Mouse (Mus musculus) neural tube, embryonic 12.5 days (tissue): ENCODE results near the gene Hip1r. TPM values are rescaled to one million over a fixed set of nuclear protein-coding genes. Genes with fewer than 3 reads are reported as not detected.
A peak's percentile ranks its signal among the peaks of the same experiment; 100 is the strongest.

Experiments used
- ATAC-seq: fragments of 200-750 bp; cut with Nextera tagmentation; 2 replicates; pipeline ENCODE4 v1.8.0; 2017; ENCODE audit warnings: low read depth, mild to moderate bottlenecking, moderate TSS enrichment, moderate library complexity; ENCODE audit not compliant: low FRiP score
- H3K27ac ChIP-seq: fragments of 300-500 bp; sonication (generic); 2 replicates; pipeline ENCODE4 v1.5.1; 2016
- H3K27me3 ChIP-seq: fragments of 300-500 bp; sonication (generic); replicated peaks from 2 replicates; pipeline ENCODE4 v1.6.1; 2016; ENCODE audit warnings: mild to moderate bottlenecking
- H3K36me3 ChIP-seq: fragments of 300-500 bp; sonication (generic); 2 replicates; pipeline ENCODE4 v1.6.1; 2016; ENCODE audit warnings: mild to moderate bottlenecking
- H3K4me1 ChIP-seq: fragments of 300-500 bp; sonication (generic); 2 replicates; pipeline ENCODE4 v1.6.1; 2016
- H3K4me2 ChIP-seq: fragments of 300-500 bp; sonication (generic); replicated peaks from 2 replicates; pipeline ENCODE4 v1.6.1; 2016; ENCODE audit warnings: mild to moderate bottlenecking
- H3K4me3 ChIP-seq: fragments of 300-500 bp; sonication (generic); 2 replicates; pipeline ENCODE4 v1.5.1; 2016
- H3K9ac ChIP-seq: fragments of 300-500 bp; sonication (generic); 2 replicates; pipeline ENCODE4 v1.6.1; 2016; ENCODE audit warnings: mild to moderate bottlenecking
- H3K9me3 ChIP-seq: fragments of 300-500 bp; sonication (generic); 2 replicates; pipeline ENCODE4 v1.6.1; 2016; ENCODE audit warnings: mild to moderate bottlenecking
- WGBS: fragments of 180-500 bp; shearing (Covaris S2); methylation state at CpG from one replicate; pipeline ENCODE4 v1.1.7; 2016; 5-methylcytosine and 5-hydroxymethylcytosine counted together
- polyA plus RNA-seq: library from polyadenylated mRNA; unstranded; fragments of >200 nt; fragmentation: Nextera tagmentation; extraction: Ambion mirVana; gene quantifications from 2 replicates; pipeline ENCODE4 v1.2.1, GENCODE M21; 2016

Gene Hip1r
- polyA plus RNA-seq, 1 experiment from 2014 or later: 12.6 TPM

DNA sequence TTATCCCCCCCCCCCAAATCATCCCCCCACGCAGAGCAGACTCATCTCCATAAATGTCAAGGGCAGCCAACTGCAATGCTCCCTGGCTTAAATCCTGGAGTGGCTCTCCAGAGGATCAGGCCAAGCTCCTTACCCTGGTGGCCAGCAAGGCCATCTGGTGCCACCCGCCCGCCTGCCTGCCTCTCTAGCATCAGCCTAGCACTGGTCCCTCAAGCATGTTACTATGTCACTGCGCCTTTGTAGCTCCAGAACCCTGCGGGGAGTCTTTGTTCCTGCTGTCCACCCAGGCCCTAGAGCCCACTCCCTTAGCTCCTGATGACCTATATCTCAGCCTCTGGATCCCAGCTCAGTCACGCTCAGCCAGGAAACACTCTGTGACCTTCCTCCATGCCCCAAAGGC, 51.2 kb downstream of the Hip1r start:
- H3K4me2 ChIP-seq: no peak overlapping the region; the same call in 1 of the 2 replicates
- H3K4me1 ChIP-seq: peaks cover 72% of the 10 kb centered on the region
- H3K27ac ChIP-seq: no peak overlapping the region
- WGBS: 54% methylated on average over 6 of the region's 6 CpGs
- no peak overlapping the region for H3K4me3 ChIP-seq
- no peak for ATAC-seq
- no peaks in the 10 kb centered on the region for H3K9me3 ChIP-seq
- peaks cover 10% of the 10 kb centered on the region; the same call in 1 of the 2 replicates for H3K36me3 ChIP-seq
- H3K27me3 ChIP-seq: no peaks in the 10 kb centered on the region
- 0 out of 2 replicates have a peak overlapping the region, but pooled peaks have one; percentile 5 for H3K9ac ChIP-seq

DNA sequence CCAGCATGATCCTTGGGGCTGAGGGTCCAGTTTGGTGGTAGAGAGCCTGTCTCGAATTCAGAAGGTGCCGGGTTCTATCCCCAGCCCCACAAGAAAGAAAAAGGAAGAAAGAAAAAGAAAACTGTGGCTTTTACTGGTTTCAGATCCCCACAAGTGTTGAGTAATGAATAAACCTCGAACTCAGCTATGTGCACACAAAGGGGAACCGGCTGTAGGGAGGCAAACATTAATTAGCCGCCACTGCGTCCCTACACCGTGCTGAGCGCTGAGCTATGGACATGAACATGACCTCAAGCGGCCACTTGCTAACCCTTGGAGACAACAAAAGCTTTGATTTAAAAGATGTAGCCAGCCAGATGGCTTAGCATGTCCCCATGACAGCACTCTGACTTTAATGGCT, 51.7 kb downstream of the Hip1r start:
- no peaks in the 10 kb centered on the region for H3K9me3 ChIP-seq
- ATAC-seq: no peak
- no peak overlapping the region for H3K4me3 ChIP-seq
- peaks cover 10% of the 10 kb centered on the region; the same call in 1 of the 2 replicates for H3K36me3 ChIP-seq
- H3K4me1 ChIP-seq: peaks cover 72% of the 10 kb centered on the region
- H3K4me2 ChIP-seq: no peak overlapping the region
- H3K27me3 ChIP-seq: no peaks in the 10 kb centered on the region
- no peak overlapping the region for H3K27ac ChIP-seq
- 0 out of 2 replicates have a peak overlapping the region, but pooled peaks have one; percentile 5 for H3K9ac ChIP-seq
- 48% methylated on average over 9 of the region's 9 CpGs for WGBS

DNA sequence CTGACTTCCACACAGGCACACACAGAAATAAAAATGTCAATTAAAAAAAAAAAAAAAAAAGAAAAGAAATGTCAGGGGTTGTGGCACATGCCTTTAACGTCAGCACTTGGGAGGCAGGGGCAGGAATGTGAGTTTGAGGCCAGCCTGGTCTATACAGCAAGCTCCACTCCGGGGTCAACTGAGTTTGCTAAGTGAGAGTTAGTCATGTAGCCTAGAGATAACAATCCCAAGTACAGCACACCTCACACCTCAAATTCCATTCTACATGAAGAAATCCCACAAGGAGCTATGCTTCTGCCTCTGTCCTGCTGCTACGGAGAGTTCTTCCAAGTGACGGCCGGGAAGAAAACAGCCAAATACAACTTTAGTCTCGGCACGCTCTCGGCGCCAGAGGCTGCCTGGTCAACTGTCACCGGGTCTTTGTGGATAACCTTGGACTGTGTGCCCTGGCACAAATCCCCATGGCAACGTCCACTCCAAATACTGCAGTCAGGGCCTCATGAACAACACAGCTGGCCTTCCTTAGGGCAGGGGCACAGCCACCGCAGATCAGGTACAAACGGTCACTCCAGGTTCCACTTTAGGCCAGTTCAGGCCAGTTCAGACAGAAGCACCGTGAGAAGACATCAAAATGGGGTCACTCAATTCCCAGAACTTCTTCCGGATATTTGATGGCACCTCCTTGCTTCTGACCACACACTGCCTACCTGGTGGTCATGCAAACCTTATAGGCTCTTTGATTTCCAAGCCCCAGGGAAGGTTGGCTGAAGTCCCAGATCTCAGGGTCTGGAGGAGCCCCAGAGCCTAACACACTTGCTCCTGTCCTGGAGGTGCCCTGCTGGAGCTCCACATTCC, 52.4 kb downstream of the Hip1r start:
- Histone ChIP-seq H3K9ac (no peak overlapping the region), H3K27me3 (no peaks in the 10 kb centered on the region), H3K4me2 (0 out of 2 replicates have a peak overlapping the region, but pooled peaks have one; percentile 3), H3K4me1 (peaks cover 74% of the 10 kb centered on the region), H3K36me3 (peaks cover 10% of the 10 kb centered on the region; the same call in 1 of the 2 replicates), H3K9me3 (no peaks in the 10 kb centered on the region), H3K4me3 (no peak overlapping the region), H3K27ac (no peak overlapping the region)
- no peak for ATAC-seq
- WGBS: 88% methylated on average over 15 of the region's 15 CpGs

DNA sequence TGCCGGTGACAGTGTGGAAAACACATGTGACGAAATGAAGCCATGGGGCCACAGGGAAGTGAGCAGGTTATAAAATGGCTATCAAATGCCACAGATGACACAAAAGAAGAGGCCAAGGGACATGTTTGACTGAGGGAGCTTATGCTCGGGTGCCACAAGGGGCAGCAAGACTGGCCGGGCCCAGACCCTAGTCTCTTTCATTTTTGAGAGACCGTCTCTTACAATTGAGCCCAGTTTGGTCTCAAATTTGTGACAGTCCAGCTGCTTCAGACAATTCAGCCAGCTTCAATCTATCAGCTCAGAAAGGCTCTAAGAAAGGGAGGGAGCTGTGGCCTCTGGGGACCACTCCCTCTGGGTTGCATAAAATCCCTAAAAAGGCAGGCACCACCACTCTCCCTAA, 53.1 kb downstream of the Hip1r start:
- H3K4me3 ChIP-seq: no peak overlapping the region
- peaks cover 6% of the 10 kb centered on the region; the same call in 1 of the 2 replicates for H3K36me3 ChIP-seq
- H3K27ac ChIP-seq: no peak overlapping the region
- no peak overlapping the region for H3K4me2 ChIP-seq
- 57% methylated on average over 5 of the region's 5 CpGs for WGBS
- no peaks in the 10 kb centered on the region for H3K9me3 ChIP-seq
- no peaks in the 10 kb centered on the region for H3K27me3 ChIP-seq
- H3K9ac ChIP-seq: no peak overlapping the region
- peaks cover 74% of the 10 kb centered on the region for H3K4me1 ChIP-seq
- no peak for ATAC-seq

DNA sequence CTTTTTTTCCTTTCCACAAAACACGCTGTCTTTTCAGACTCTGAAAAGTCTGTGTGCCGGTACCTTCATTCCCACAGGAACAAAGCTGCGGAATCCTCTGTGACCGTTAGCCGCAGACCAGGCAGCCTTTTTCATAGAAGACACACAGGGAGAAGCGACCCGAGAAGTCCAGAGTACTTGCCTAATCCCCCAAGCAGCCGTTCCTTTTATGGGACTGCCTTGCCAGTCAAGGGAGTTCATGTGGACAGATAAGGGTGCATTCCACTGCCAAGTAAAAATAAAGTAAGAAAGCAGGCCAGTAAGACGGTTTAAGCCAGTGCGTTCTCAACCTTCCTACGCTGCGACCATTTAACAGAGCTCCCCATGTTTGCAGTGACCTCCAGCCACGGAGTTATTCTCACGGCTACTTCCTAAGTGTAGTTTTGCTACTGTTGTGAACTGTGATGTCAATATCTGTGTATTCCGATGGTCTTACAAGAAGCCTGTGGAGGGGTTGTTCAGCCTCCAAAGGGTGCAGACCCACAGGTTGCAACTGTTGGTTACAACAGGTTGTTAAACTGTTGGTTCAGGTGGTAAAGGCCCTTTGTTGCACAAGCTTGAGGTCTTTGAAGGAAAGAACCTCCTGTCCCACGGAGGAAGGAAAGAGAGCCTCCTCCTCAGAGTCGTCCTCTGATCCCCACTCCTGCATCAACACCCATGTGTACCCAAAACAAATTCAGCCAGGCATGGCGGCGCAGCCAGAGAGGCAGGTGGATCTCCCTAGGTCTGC, 54.5 kb downstream of the Hip1r start:
- no peak overlapping the region for H3K27ac ChIP-seq
- no peak for ATAC-seq
- H3K27me3 ChIP-seq: no peaks in the 10 kb centered on the region
- WGBS: 74% methylated on average over 19 of the region's 19 CpGs
- no peaks in the 10 kb centered on the region for H3K9me3 ChIP-seq
- peaks cover 6% of the 10 kb centered on the region; the same call in 1 of the 2 replicates for H3K36me3 ChIP-seq
- H3K4me1 ChIP-seq: peaks cover 74% of the 10 kb centered on the region
- peak overlapping the region; percentile 89 for H3K4me2 ChIP-seq
- H3K9ac ChIP-seq: 0 out of 2 replicates have a peak overlapping the region, but pooled peaks have one; percentile 26
- H3K4me3 ChIP-seq: peak overlapping the region; percentile 9; the same call in 1 of the 2 replicates

DNA sequence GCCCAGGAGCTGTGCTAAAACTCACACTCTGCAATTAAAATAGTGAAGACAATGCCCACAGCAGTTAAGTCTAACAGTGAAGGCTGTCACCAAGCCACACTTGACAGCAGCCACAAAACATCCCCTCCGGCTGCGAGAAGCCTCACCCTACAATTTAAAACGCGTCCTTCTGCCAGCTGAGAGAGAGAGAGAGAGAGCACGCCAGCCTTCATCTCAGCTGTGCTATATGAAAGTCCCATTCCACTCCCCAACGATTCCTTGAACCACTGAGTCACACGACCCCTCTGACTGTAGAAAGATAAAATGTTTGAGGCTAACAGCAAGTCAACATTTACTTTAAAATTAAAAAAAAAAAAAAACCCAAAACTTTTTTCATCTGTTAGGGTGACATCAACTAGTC, 55.3 kb downstream of the Hip1r start:
- 39% methylated on average over 7 of the region's 7 CpGs for WGBS
- H3K4me1 ChIP-seq: peaks cover 66% of the 10 kb centered on the region

DNA sequence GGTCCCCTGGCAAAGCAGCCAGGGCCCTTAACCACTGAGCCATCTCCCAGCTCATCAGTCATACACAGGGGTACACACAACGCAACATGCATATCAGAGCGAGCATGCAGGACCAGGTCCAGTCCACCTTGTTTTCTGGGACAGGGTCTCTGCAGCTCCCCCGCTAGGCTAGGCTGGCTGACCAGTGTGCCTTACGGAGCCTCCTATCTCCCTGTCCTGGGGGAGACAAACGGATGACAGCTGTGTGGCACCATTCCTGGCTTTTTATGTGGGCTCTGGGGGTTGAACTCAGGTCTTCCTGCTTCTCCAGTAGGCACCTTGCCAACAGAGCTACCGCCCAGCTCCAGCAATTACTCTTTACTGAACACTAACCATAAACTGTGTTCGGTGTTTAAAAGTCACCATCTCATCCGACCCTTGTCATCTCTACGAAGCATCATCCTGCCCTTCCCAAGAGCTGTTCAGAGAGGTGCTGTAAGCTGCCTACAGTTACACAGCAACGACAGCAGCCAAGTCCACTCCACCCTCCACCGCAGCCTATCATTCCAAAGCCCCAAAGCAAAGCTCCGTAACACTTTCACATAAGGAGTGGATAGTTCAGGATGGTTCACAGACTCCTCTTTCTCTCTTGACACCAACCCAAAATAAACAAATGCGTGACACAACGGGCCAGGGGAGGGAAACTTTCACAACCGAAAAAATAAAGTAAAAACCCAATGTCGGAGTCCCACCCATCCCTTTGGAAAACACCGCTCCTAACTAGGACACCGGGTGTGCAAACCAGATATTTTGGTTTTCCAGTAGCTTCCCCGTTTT, 56.0 kb downstream of the Hip1r start:
- Histone ChIP-seq H3K4me2 (peak overlapping the region; percentile 89), H3K36me3 (peaks cover 6% of the 10 kb centered on the region; the same call in 1 of the 2 replicates), H3K27me3 (no peaks in the 10 kb centered on the region), H3K27ac (no peak overlapping the region), H3K9me3 (no peaks in the 10 kb centered on the region), H3K4me3 (no peak overlapping the region), H3K4me1 (peaks cover 58% of the 10 kb centered on the region), H3K9ac (no peak overlapping the region)
- 91% methylated on average over 19 of the region's 19 CpGs for WGBS
- no peak for ATAC-seq

More for the DNA sequence above, 55.3 kb downstream of the Hip1r start:
- Histone ChIP-seq H3K4me3 (0 out of 2 replicates have a peak overlapping the region, but pooled peaks have one; percentile 9), H3K9ac (0 out of 2 replicates have a peak overlapping the region, but pooled peaks have one; percentile 26), H3K9me3 (no peaks in the 10 kb centered on the region), H3K36me3 (peaks cover 6% of the 10 kb centered on the region; the same call in 1 of the 2 replicates), H3K4me2 (peak overlapping the region; percentile 89), H3K27ac (no peak overlapping the region), H3K27me3 (no peaks in the 10 kb centered on the region)
- no peak for ATAC-seq

DNA sequence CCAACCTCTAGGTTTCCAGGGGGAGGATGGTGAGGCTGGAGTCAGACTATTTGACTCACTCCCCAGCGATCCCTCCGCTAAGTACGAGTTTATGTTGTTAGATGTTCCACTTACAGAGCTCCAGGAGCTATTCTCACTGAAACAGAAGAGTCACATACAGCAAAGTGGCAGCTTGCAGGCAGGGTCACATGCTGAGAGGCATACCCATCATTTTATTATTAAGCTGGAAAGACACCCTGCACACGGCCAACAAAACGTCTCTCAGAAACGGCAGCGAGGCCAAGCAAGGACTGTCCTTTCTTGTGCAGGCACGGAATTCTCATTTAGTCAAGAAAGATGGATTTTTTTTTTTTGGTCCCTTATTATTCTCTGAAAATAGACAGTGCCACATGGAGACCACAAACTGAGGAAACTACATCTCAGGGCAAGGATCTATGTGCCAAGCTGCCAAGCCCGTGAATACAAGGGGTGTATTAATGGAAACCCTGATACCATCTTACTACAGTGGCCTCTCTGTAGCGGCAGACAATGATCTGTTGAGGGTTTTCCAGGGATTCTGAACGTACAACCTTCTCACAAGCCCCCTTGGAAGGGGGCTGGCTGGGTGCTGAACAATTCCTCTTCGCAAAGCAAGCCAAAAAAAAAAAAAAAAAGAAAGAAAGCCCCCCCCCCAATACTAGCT, 57.1 kb downstream of the Hip1r start:
- peaks cover 47% of the 10 kb centered on the region for H3K4me1 ChIP-seq
- peak overlapping the region; percentile 94 for H3K4me3 ChIP-seq
- H3K27me3 ChIP-seq: no peaks in the 10 kb centered on the region
- peaks cover 6% of the 10 kb centered on the region; the same call in 1 of the 2 replicates for H3K36me3 ChIP-seq
- H3K27ac ChIP-seq: no peak overlapping the region; the same call in 1 of the 2 replicates
- WGBS: 49% methylated on average over 12 of the region's 12 CpGs
- H3K9me3 ChIP-seq: no peaks in the 10 kb centered on the region
- peak overlapping the region; percentile 97 for H3K9ac ChIP-seq
- peak overlapping the region; percentile 89 for H3K4me2 ChIP-seq
- no peak for ATAC-seq

DNA sequence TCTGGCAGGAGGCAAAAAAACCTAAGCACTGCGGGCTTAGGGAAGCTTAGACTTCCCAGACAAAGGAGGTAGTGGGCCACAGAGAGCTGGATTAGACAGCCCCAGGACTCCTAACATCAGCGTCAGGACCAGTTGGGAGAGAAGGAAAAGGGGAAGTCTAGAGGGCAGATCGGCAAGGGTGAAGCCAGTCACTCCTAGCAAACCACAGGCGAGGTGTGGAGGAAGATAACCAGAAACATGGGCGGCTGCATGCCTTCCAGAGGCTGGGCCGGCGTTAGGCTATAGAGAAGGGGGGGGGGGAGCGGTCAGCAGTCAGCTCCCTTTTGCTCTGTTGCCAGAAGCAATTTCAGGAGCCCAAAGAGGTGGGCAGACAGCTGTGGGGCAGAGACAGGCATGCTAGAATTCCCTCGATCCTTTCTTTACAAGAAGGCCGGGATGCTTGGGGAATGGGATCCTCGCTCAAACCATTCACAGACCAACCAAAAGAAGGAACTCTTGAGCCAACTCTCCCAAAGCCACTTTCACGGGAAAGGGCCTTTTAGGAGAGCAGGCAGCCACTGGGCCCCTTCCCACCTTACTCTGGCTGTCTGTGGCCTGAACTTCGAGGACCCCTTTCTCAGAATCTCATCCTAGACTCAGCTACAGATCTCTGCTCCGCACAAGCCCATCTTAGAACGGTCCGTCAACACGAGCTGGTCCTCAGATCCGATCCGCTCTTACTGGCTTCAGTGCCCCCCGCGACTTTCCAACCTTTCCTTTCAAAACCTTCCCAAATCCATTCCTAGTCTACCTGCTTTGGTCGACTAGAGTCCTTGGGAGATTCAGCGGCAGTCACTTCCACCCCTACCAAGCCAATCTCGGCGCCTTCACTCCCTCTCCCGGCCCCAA, 57.9 kb downstream of the Hip1r start:
- peaks cover 3% of the 10 kb centered on the region; the same call in 1 of the 2 replicates for H3K36me3 ChIP-seq
- ATAC-seq: peak; percentile 31; the same call in 1 of the 2 replicates
- H3K9me3 ChIP-seq: no peaks in the 10 kb centered on the region
- peak overlapping the region; percentile 94 for H3K4me3 ChIP-seq
- peaks cover 41% of the 10 kb centered on the region for H3K4me1 ChIP-seq
- H3K27ac ChIP-seq: peak overlapping the region; percentile 80
- H3K4me2 ChIP-seq: peak overlapping the region; percentile 89
- 2% methylated on average over 26 of the region's 26 CpGs for WGBS
- H3K27me3 ChIP-seq: no peaks in the 10 kb centered on the region
- peak overlapping the region; percentile 97 for H3K9ac ChIP-seq

DNA sequence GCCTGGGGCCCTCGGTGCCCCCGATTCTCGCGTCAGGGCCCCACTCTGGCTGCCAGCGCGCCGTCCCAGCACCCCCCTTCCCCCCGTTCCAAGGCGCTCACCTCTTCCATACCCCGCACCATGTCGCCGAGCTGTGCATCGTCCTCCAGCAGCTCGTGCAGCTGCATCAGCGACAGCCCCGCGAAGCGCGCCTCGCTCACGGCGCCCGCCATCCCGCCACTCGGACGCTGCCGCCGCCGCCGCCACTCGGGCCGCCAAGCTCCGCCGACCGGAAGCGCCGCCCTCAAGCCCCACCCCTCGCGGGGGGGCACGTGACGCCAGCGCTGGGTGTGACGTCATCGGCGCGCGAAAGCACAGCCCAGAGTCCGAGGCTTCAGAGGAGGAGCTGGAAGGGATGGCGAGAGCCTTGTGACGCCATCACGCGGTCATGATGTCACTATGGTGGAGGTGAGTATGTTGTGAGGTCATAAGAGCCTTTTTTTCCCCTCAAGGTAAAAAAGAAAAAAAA, 58.6 kb downstream of the Hip1r start, which contains the start of gene Vps37b:
TSS of gene Vps37b (minus strand) at position 270 of the 508 bp plus-strand sequence.
- Histone ChIP-seq H3K9me3 (no peaks in the 10 kb centered on the region), H3K4me2 (peak within 1 kb of the TSS; percentile 89), H3K9ac (peak within 1 kb of the TSS; percentile 97), H3K4me1 (peaks cover 41% of the 10 kb centered on the region), H3K36me3 (peaks cover 3% of the 10 kb centered on the region; the same call in 1 of the 2 replicates), H3K27ac (peak within 1 kb of the TSS; percentile 80), H3K4me3 (peak within 1 kb of the TSS; percentile 94), H3K27me3 (no peaks in the 10 kb centered on the region)
- peak; percentile 60 for ATAC-seq
- WGBS: under 1% methylated on average over 52 of the region's 52 CpGs
